Mouse (Mus musculus) C2C12 (cell line): Measurements from ENCODE around the gene Tex29. TPM values are rescaled to one million over a fixed set of nuclear protein-coding genes. Genes with fewer than 3 reads are reported as not detected.

Experiments
- H3K27me3 ChIP-seq: one replicate; pipeline ENCODE4 v1.6.1; 2011; ENCODE audit not compliant: control insufficient read depth, insufficient read depth, insufficient read length
- H3K36me3 ChIP-seq: one replicate; pipeline ENCODE4 v1.6.1; 2011; ENCODE audit not compliant: control insufficient read depth, insufficient read depth
- H3K4me3 ChIP-seq: one replicate; pipeline ENCODE4 v1.5.1; 2011; ENCODE audit warnings: mild to moderate bottlenecking, control low read depth; ENCODE audit not compliant: poor library complexity, insufficient read depth, severe bottlenecking
- H3K79me2 ChIP-seq: one replicate; pipeline ENCODE4 v1.6.1; 2011; ENCODE audit not compliant: control insufficient read depth, insufficient read depth
- H3K79me3 ChIP-seq: one replicate; pipeline ENCODE4 v1.6.1; 2011; ENCODE audit warnings: low read depth, control low read depth
- H3ac ChIP-seq: one replicate; pipeline ENCODE3; 2011; ENCODE audit warnings: low read depth; ENCODE audit not compliant: control insufficient read depth, insufficient read length
- CEBPB ChIP-seq: IDR thresholded peaks from one replicate; pipeline ENCODE4 v1.6.1; 2011; ENCODE audit warnings: low read depth, mild to moderate bottlenecking, control low read depth, moderate library complexity
- CTCF ChIP-seq: IDR thresholded peaks from one replicate; pipeline ENCODE4 v1.5.1; 2011; ENCODE audit not compliant: control insufficient read depth, insufficient read depth, insufficient read length
- FOSL1 ChIP-seq: IDR thresholded peaks from one replicate; pipeline ENCODE4 v1.8.0; 2011; ENCODE audit warnings: mild to moderate bottlenecking, low read length; ENCODE audit not compliant: poor library complexity, insufficient read depth, severe bottlenecking
- MAX ChIP-seq: IDR thresholded peaks from one replicate; pipeline ENCODE4 v1.6.1; 2011; ENCODE audit warnings: mild to moderate bottlenecking, control low read depth
- MYOD1 ChIP-seq: IDR thresholded peaks from one replicate; pipeline ENCODE4 v1.6.1; 2011; ENCODE audit warnings: low read depth; ENCODE audit not compliant: control insufficient read depth, insufficient read length
- MYOG ChIP-seq: IDR thresholded peaks from one replicate; pipeline ENCODE4 v1.6.1; 2011; ENCODE audit not compliant: control insufficient read depth, insufficient read length; ENCODE audit errors: extremely low read depth
- USF1 ChIP-seq: IDR thresholded peaks from one replicate; pipeline ENCODE4 v1.6.1; 2011; ENCODE audit warnings: low read depth, mild to moderate bottlenecking, control low read depth, moderate library complexity
- polyA plus RNA-seq: library from polyadenylated mRNA; unstranded; fragments of >200 nt; fragmentation: generic; extraction: Trizol; gene quantifications from one replicate; pipeline ENCODE4 v1.2.1, GENCODE M21; 2012; ENCODE audit warnings: missing spikeins

Tex29 gene
- polyA plus RNA-seq, 1 experiment, result not detected

- TF ChIP-seq USF1 (no peak), MAX (no peak), CTCF (no peak)
- H3K27me3 ChIP-seq, result no peaks in the 10 kb centered on the region
- H3K79me3 ChIP-seq, result no peaks in the 10 kb centered on the region
- no peak overlapping the region for H3ac ChIP-seq
- peaks cover 39% of the 10 kb centered on the region for H3K36me3 ChIP-seq
- no peaks in the 10 kb centered on the region for H3K79me2 ChIP-seq
- H3K4me3 ChIP-seq, result no peak overlapping the region
Observed at GRCm38 (mm10) chr8:11822550-11823060, 17.7 kb upstream of the Tex29 start.

- H3K4me3 ChIP-seq, result no peak overlapping the region
- no peak overlapping the region for H3ac ChIP-seq
- no peaks in the 10 kb centered on the region for H3K27me3 ChIP-seq
- peaks cover 32% of the 10 kb centered on the region for H3K36me3 ChIP-seq
- no peaks in the 10 kb centered on the region for H3K79me3 ChIP-seq
- no peak for TF ChIP-seq MAX
- TF ChIP-seq USF1, result no peak
- no peak for TF ChIP-seq CEBPB
- no peak for TF ChIP-seq FOSL1
- TF ChIP-seq MYOD1, result no peak
- no peaks in the 10 kb centered on the region for H3K79me2 ChIP-seq
Observed at GRCm38 (mm10) chr8:11825756-11826155, 14.5 kb upstream of the Tex29 start.

- no peak for TF ChIP-seq MYOD1
- no peak for TF ChIP-seq USF1
- no peak for TF ChIP-seq CTCF
- no peaks in the 10 kb centered on the region for H3K79me3 ChIP-seq
- no peaks in the 10 kb centered on the region for H3K27me3 ChIP-seq
- no peak overlapping the region for H3ac ChIP-seq
- peaks cover 28% of the 10 kb centered on the region for H3K36me3 ChIP-seq
- H3K79me2 ChIP-seq, result no peaks in the 10 kb centered on the region
- no peak overlapping the region for H3K4me3 ChIP-seq
Observed at GRCm38 (mm10) chr8:11827312-11827711, 13.0 kb upstream of the Tex29 start.

GRCm38 (mm10) chr8:11830214-11831046, 9.8 kb upstream of the Tex29 start:
- H3K4me3 ChIP-seq, result no peak overlapping the region
- no peaks in the 10 kb centered on the region for H3K79me2 ChIP-seq
- no peak overlapping the region for H3ac ChIP-seq
- TF ChIP-seq FOSL1, result no peak
- no peak for TF ChIP-seq CTCF
- TF ChIP-seq MYOG, result no peak
- no peak for TF ChIP-seq MYOD1
- no peak for TF ChIP-seq CEBPB
- no peak for TF ChIP-seq MAX
- no peak for TF ChIP-seq USF1
- H3K79me3 ChIP-seq, result no peaks in the 10 kb centered on the region
- peaks cover 6% of the 10 kb centered on the region for H3K36me3 ChIP-seq
- no peaks in the 10 kb centered on the region for H3K27me3 ChIP-seq

GRCm38 (mm10) chr8:11831174-11831573, 9.1 kb upstream of the Tex29 start:
- Histone ChIP-seq H3K79me3 (no peaks in the 10 kb centered on the region), H3K36me3 (no peaks in the 10 kb centered on the region), H3K79me2 (no peaks in the 10 kb centered on the region), H3K27me3 (no peaks in the 10 kb centered on the region), H3ac (no peak overlapping the region), H3K4me3 (no peak overlapping the region)
- no peak for TF ChIP-seq FOSL1
- TF ChIP-seq MYOD1, result no peak
- TF ChIP-seq CEBPB, result no peak
- TF ChIP-seq USF1, result no peak
- no peak for TF ChIP-seq MAX
- TF ChIP-seq CTCF, result no peak
- TF ChIP-seq MYOG, result no peak

- TF ChIP-seq FOSL1 (no peak), CEBPB (no peak), MAX (no peak), MYOD1 (no peak), CTCF (no peak), MYOG (no peak), USF1 (no peak)
- no peak overlapping the region for H3K4me3 ChIP-seq
- H3K36me3 ChIP-seq, result no peaks in the 10 kb centered on the region
- H3K79me3 ChIP-seq, result no peaks in the 10 kb centered on the region
- no peak overlapping the region for H3ac ChIP-seq
- no peaks in the 10 kb centered on the region for H3K79me2 ChIP-seq
- no peaks in the 10 kb centered on the region for H3K27me3 ChIP-seq
Observed at GRCm38 (mm10) chr8:11831939-11832338, 8.3 kb upstream of the Tex29 start.
